Mouse (Mus musculus) intestine, postnatal 0 days (tissue): ENCODE data around the gene Palb2. TPM values are rescaled to one million over a fixed set of nuclear protein-coding genes. Genes with fewer than 3 reads are reported as not detected.
A peak's percentile ranks its signal among the peaks of the same experiment; 100 is the strongest.

Experiments
- ATAC-seq: fragments of 200-750 bp; cut with Nextera tagmentation; 2 replicates; pipeline ENCODE4 v1.8.0; 2017; ENCODE audit warnings: mild to moderate bottlenecking, moderate TSS enrichment, moderate library complexity
- H3K27ac ChIP-seq: fragments of 300-500 bp; sonication (generic); 2 replicates; pipeline ENCODE4 v1.5.1; 2014; ENCODE audit warnings: mild to moderate bottlenecking, low read depth, low read length, moderate library complexity
- H3K27me3 ChIP-seq: fragments of 300-500 bp; sonication (generic); replicated peaks from 2 replicates; pipeline ENCODE4 v1.6.1; 2014; ENCODE audit warnings: low read length, mixed read lengths; ENCODE audit not compliant: control insufficient read depth, insufficient read depth
- H3K36me3 ChIP-seq: fragments of 300-500 bp; sonication (generic); 2 replicates; pipeline ENCODE4 v1.6.1; 2014; ENCODE audit warnings: mild to moderate bottlenecking, moderate library complexity; ENCODE audit not compliant: control insufficient read depth, insufficient read depth
- H3K4me1 ChIP-seq: fragments of 300-500 bp; sonication (generic); replicated peaks from 2 replicates; pipeline ENCODE4 v1.6.1; 2014; ENCODE audit warnings: antibody characterized with exemption, low read length, mixed read lengths; ENCODE audit not compliant: control insufficient read depth, insufficient read depth
- H3K4me2 ChIP-seq: fragments of 300-500 bp; sonication (generic); replicated peaks from 2 replicates; pipeline ENCODE4 v1.6.1; 2014; ENCODE audit warnings: low read depth, mild to moderate bottlenecking, moderate library complexity
- H3K4me3 ChIP-seq: fragments of 300-500 bp; sonication (generic); 2 replicates; pipeline ENCODE4 v1.5.1; 2014; ENCODE audit warnings: low read depth, low read length
- H3K9ac ChIP-seq: fragments of 300-500 bp; sonication (generic); 2 replicates; pipeline ENCODE4 v1.6.1; 2014; ENCODE audit warnings: mild to moderate bottlenecking, low read depth, low read length
- H3K9me3 ChIP-seq: fragments of 300-500 bp; sonication (generic); 2 replicates; pipeline ENCODE4 v1.6.1; 2016; ENCODE audit warnings: mixed run types; ENCODE audit not compliant: control insufficient read depth
- CTCF ChIP-seq: sonication (generic); IDR thresholded peaks from 2 replicates; pipeline ENCODE4 v1.5.1; 2016; ENCODE audit warnings: low read depth, mild to moderate bottlenecking, control low read depth, antibody characterized with exemption, moderate library complexity
- WGBS: fragments of 180-500 bp; shearing (Covaris S2); extraction: QIAGEN DNeasy Blood & Tissue Kit; methylation state at CpG from one replicate; pipeline ENCODE4 v1.1.7; 2014; 5-methylcytosine and 5-hydroxymethylcytosine counted together
- polyA plus RNA-seq: library from polyadenylated mRNA; unstranded; fragments of >200 nt; fragmentation: Nextera tagmentation; extraction: Ambion mirVana; gene quantifications from 2 replicates; pipeline ENCODE4 v1.2.1, GENCODE M21; 2015

Palb2 gene
- polyA plus RNA-seq, 1 experiment from 2014 or later, result 3.9 TPM

DNA sequence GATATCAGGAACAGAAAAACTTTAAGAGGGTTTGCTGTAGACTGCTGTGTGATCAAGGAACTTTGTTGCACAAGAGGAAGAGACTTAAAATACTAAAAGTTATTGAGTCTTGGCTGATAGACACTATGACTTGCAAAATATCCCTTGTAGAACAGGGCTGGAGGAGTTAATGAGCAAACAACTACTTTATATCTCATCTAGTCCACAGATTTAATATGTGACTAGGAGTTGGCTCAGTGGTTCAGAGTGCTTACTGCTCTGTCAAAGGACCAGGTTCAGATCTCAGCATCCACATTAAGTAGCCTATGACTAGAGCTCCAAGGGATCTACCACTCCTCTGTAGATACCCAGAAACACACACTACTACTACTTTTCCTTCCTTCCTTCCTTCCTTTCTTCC lies 4.3 kb upstream of the Palb2 start:
- H3K36me3 ChIP-seq, result peaks cover 70% of the 10 kb centered on the region
- H3K9ac ChIP-seq, result no peak overlapping the region
- no peak overlapping the region for H3K27ac ChIP-seq
- no peak overlapping the region for H3K4me3 ChIP-seq
- TF ChIP-seq CTCF, result no peak
- no peaks in the 10 kb centered on the region for H3K4me1 ChIP-seq
- no peak for ATAC-seq
- no peaks in the 10 kb centered on the region for H3K27me3 ChIP-seq
- no peak overlapping the region for H3K4me2 ChIP-seq
- H3K9me3 ChIP-seq, result no peaks in the 10 kb centered on the region

DNA sequence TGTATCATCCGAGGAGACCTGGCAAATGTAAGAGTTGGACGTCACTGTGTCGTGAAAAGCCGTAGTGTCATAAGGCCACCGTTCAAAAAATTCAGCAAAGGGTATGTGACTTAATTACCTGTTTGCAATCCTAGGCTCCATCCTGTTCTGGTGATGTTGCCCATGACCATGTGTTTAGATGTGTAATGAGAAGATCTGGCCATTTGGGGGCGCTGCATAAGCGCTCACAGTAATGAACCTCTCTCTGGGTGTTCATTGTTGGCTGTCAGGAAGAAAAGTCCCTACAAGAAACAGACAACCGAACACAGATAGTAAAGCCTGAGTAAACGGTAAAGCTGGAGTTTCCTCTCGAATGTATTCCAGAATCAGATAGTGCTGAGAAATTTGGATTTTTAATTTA lies 2.3 kb upstream of the Palb2 start:
- peak; percentile 70 for TF ChIP-seq CTCF
- H3K4me1 ChIP-seq, result no peaks in the 10 kb centered on the region
- 66% methylated on average over 10 of the region's 10 CpGs for WGBS

DNA sequence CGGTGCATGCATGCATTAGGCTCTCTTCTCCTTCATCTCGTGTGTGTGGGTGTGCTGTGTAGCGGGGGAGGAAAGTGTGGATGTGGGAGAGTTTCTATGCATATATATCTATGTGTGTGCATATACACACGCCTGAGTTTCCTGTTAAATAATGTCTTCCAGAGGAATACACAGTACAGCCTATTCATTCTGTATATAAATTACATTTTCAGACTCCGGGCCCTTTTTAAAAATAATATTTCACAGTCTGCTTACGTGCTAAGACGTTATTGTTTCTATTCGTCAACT lies 497 bp upstream of the Palb2 start:
- no peaks in the 10 kb centered on the region for H3K4me1 ChIP-seq
- TF ChIP-seq CTCF, result no peak
- peak overlapping the region; percentile 81 for H3K4me2 ChIP-seq
- H3K27me3 ChIP-seq, result no peaks in the 10 kb centered on the region
- peak overlapping the region; percentile 84 for H3K4me3 ChIP-seq
- 14% methylated on average over 8 of the region's 8 CpGs for WGBS
- ATAC-seq, result peak; percentile 32; the same call in 1 of the 2 replicates
- H3K27ac ChIP-seq, result 0 out of 2 replicates have a peak overlapping the region, but pooled peaks have one; percentile 36
- H3K9me3 ChIP-seq, result no peaks in the 10 kb centered on the region
- H3K36me3 ChIP-seq, result peaks cover 35% of the 10 kb centered on the region
- H3K9ac ChIP-seq, result peak overlapping the region; percentile 78

More for the DNA sequence above, 2.3 kb upstream of the Palb2 start:
- ATAC-seq, result no peak
- no peaks in the 10 kb centered on the region for H3K27me3 ChIP-seq
- H3K9me3 ChIP-seq, result no peaks in the 10 kb centered on the region
- no peak overlapping the region for H3K27ac ChIP-seq
- no peak overlapping the region for H3K4me3 ChIP-seq
- H3K4me2 ChIP-seq, result no peak overlapping the region
- peaks cover 53% of the 10 kb centered on the region for H3K36me3 ChIP-seq
- no peak overlapping the region for H3K9ac ChIP-seq

GRCm38 (mm10) chr7:122131834-122132233 lies 951 bp downstream of the Palb2 start:
- no peaks in the 10 kb centered on the region for H3K27me3 ChIP-seq
- H3K4me1 ChIP-seq, result no peaks in the 10 kb centered on the region
- no peak overlapping the region for H3K9ac ChIP-seq
- H3K4me2 ChIP-seq, result peak overlapping the region; percentile 81
- peaks cover 23% of the 10 kb centered on the region for H3K36me3 ChIP-seq
- no peaks in the 10 kb centered on the region for H3K9me3 ChIP-seq
- H3K4me3 ChIP-seq, result peak overlapping the region; percentile 84; the same call in 1 of the 2 replicates
- TF ChIP-seq CTCF, result no peak
- no peak overlapping the region for H3K27ac ChIP-seq
- no peak for ATAC-seq

DNA sequence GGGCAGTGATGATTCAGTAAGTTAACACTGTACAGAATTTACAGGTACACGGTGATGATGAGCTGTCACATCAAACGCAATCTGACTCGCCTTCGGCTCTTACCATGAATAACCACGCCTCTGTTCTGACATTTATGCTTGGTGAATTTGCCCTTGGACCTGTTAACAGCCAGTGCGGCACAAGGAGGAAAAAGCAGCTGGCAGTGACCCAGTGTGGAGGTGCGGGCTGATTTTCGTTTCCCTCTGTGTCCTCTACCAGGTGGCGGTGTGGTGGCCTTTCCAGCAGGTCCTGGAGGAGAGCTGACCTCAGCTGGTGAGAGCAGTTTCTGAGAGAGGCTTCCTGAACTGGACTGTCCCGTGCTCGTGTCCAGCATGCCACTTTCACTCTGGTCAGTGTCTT lies 5.8 kb downstream of the Palb2 start:
- Histone ChIP-seq H3K27ac (no peak overlapping the region), H3K4me3 (no peak overlapping the region), H3K36me3 (peaks cover 25% of the 10 kb centered on the region), H3K4me1 (no peaks in the 10 kb centered on the region), H3K9ac (no peak overlapping the region), H3K27me3 (no peaks in the 10 kb centered on the region), H3K4me2 (no peak overlapping the region), H3K9me3 (no peaks in the 10 kb centered on the region)
- no peak for ATAC-seq
- 92% methylated on average over 11 of the region's 11 CpGs for WGBS
- no peak for TF ChIP-seq CTCF

GRCm38 (mm10) chr7:122125636-122126035 lies 7.1 kb downstream of the Palb2 start:
- no peaks in the 10 kb centered on the region for H3K4me1 ChIP-seq
- H3K27me3 ChIP-seq, result no peaks in the 10 kb centered on the region
- TF ChIP-seq CTCF, result peak; percentile 31; the same call in 1 of the 2 replicates
- no peak overlapping the region for H3K4me3 ChIP-seq
- WGBS, result 74% methylated on average over 8 of the region's 8 CpGs
- ATAC-seq, result no peak
- H3K27ac ChIP-seq, result no peak overlapping the region
- no peak overlapping the region for H3K9ac ChIP-seq
- H3K9me3 ChIP-seq, result no peaks in the 10 kb centered on the region
- no peak overlapping the region for H3K4me2 ChIP-seq
- H3K36me3 ChIP-seq, result peaks cover 36% of the 10 kb centered on the region

- H3K27me3 ChIP-seq, result no peaks in the 10 kb centered on the region
- no peak for TF ChIP-seq CTCF
- H3K9ac ChIP-seq, result no peak overlapping the region
- H3K36me3 ChIP-seq, result peaks cover 41% of the 10 kb centered on the region
- 68% methylated on average over 4 of the region's 4 CpGs for WGBS
- H3K27ac ChIP-seq, result no peak overlapping the region
- no peak for ATAC-seq
- no peak overlapping the region for H3K4me2 ChIP-seq
- no peaks in the 10 kb centered on the region for H3K9me3 ChIP-seq
- H3K4me1 ChIP-seq, result no peaks in the 10 kb centered on the region
- H3K4me3 ChIP-seq, result no peak overlapping the region
Observed at GRCm38 (mm10) chr7:122123518-122123917, 9.3 kb downstream of the Palb2 start.
